Mouse (Mus musculus) small intestine, adult 2 months (tissue): ENCODE results near the gene Ift22.

Experiments
- CTCF ChIP-seq: fragments of 200-500 bp; IDR thresholded peaks from 2 replicates; pipeline ENCODE4 v1.5.1; 2012; ENCODE audit warnings: low read depth, mild to moderate bottlenecking, control low read depth, inconsistent platforms, low read length, moderate library complexity, mixed read lengths; ENCODE audit not compliant: insufficient replicate concordance, insufficient read length; ENCODE audit errors: extremely low read depth
- POLR2A ChIP-seq: fragments of 200-500 bp; IDR thresholded peaks from 2 replicates; pipeline ENCODE4 v1.6.1; 2012; ENCODE audit warnings: low read depth, mild to moderate bottlenecking, control low read depth, inconsistent platforms, low read length, moderate library complexity

DNA sequence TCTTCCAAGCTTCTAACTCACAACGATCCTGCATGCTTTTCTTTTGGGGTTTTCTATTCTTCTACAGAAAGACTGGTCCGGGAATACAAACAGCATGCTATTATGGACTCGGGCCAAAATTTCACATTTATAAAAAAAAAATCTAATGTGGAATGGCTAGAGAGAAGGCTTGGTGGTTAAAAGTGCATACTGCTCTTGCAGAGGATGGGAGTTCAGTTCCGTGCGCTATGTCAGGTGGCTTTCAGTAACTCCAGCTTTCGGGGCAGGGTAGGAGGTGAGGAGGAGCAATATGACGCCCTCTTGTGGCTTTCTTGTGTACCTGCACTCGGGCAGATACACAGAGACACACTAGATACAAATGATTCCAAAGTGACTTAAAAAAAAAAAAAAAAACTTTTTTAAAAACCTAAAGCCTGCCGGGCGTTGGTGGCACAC is 12.4 kb upstream of the Ift22 start:
- no peak for TF ChIP-seq CTCF
- no peak for TF ChIP-seq POLR2A
